Mouse (Mus musculus): ENCODE data around the gene Pdss2.

- TF ChIP-seq CTCF (IDR thresholded peaks at IDR 0.05; ENCODE audit: low read depth, low read length) = no peak
- TF ChIP-seq GATA1 (IDR thresholded peaks at IDR 0.05; ENCODE audit: borderline replicate concordance, low read length) = no peak
- TF ChIP-seq GATA2 (IDR thresholded peaks at IDR 0.05; ENCODE audit: borderline replicate concordance, low read depth, low read length) = no peak
- no peak for TF ChIP-seq POLR2AphosphoS5 (IDR thresholded peaks at IDR 0.05; ENCODE audit: insufficient replicate concordance, low read depth, low read length)
These were observed 9.4 kb upstream of the Pdss2 start for GRCm38 (mm10) chr10:43211866-43212265.
